Mouse (Mus musculus): ENCODE measurements around the gene Speer4e. TPM values are rescaled to one million over a fixed set of nuclear protein-coding genes. Genes with fewer than 3 reads are reported as not detected.
"Not testable (repeated sequence)": the region's sequence is repeated elsewhere in the genome, so short reads cannot be mapped to it uniquely, and the experiment has no call there.

Gene Speer4e
- polyA plus RNA-seq, 1 experiment from 2014 or later, result not detected

DNA sequence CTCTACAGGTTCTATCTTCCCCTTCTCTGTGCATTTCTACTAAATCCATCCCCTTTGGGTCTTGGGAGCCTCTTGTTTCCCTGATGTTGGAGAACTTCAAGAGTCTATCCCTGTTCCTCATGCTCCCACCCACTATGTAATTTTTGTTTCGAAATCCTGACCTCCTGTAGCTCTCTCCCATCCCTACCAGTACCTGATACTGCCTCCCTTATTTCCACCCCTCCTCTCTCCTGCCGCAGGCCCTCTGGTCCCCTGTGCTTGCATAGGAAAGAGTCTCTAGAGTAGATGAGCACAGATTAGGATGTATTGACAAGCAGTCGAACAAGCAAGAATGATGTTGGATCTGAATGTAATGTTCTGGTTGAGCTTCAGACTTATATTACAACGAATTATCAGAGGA is 7.3 kb upstream of the Speer4e start:
- WGBS, result 44% methylated on average over 4 of the region's 4 CpGs

DNA sequence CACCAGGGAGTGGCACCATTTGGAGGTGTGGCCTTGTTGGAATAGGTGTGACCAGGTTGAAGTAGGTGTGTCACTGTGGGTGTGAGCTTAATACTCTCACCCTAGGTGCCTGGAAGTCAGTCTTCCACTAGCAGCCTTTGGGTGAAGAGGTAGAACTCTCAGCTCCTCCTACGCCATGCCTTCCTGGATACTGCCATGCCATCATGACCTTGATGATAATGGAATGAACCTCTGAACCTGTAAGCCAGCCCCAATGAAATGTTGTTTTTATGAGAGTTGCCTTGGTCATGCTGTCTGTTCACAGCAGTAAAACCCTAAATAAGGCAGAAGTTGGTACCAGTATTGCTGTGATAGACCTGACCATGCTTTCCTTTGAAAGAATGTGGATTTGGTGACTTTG is 2.8 kb upstream of the Speer4e start:
- not testable (repeated sequence) for H3K36me3 ChIP-seq; H3K27me3 ChIP-seq (ENCODE audit: insufficient read depth, poor library complexity, severe bottlenecking); H3K9me3 ChIP-seq; H3K4me1 ChIP-seq; DNase-seq (ENCODE audit: low spot score); H3K27ac ChIP-seq; H3K4me3 ChIP-seq
- 90% methylated on average over 1 of the region's 1 CpGs for WGBS

More for the DNA sequence above, 7.3 kb upstream of the Speer4e start:
- H3K9me3 ChIP-seq; DNase-seq (ENCODE audit: low spot score); H3K36me3 ChIP-seq; H3K4me1 ChIP-seq; H3K27me3 ChIP-seq (ENCODE audit: insufficient read depth, poor library complexity, severe bottlenecking); H3K4me3 ChIP-seq; H3K27ac ChIP-seq: not testable (repeated sequence)

DNA sequence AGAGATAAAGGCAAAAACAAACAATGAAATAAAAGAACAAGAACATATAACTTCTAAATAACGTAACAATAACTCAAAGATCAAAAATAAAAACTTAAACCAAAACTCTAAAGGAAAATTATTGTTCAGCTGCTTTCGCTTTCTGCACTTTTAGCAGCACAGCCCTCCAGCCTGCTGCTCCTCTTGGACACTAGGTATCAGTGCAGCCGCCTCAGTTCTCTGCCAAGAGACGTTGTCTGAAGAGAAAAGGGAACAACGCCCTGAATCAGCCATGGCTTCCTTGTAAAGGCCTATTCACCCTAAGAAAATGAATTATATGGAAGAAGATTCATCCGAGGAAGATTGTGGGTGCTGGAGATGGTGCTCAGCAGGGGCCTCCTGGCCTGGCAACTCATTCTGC is 4.5 kb downstream of the Speer4e start:
- H3K4me3 ChIP-seq; H3K27me3 ChIP-seq (ENCODE audit: insufficient read depth, poor library complexity, severe bottlenecking); H3K4me1 ChIP-seq; H3K9me3 ChIP-seq; DNase-seq (ENCODE audit: low spot score); H3K27ac ChIP-seq; H3K36me3 ChIP-seq: not testable (repeated sequence)
- WGBS, result 71% methylated on average over 5 of the region's 6 CpGs

DNA sequence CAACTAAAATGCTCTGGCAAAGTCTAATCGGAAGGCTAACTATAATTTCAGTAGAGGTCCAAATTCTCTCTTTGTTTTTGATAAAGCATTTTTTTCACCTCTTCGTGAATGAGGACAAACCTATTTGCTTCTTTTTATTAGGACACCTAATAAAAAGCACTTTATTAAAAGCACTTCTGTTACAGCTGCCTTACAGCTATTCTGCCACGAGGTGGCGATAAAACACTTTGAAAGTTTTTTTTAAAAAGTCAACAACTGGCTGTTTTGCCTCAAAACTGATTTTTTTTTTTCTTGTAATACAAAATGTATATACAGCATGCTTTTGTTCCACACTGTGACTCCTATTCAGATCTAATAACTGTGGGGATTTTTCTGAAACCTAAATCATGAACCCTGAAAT is 11.2 kb downstream of the Speer4e start:
- not testable (repeated sequence) for H3K36me3 ChIP-seq; DNase-seq (ENCODE audit: low spot score); H3K9me3 ChIP-seq; H3K4me3 ChIP-seq; H3K4me1 ChIP-seq; H3K27me3 ChIP-seq (ENCODE audit: insufficient read depth, poor library complexity, severe bottlenecking); H3K27ac ChIP-seq
- WGBS, result 24% methylated on average over 4 of the region's 4 CpGs

DNA sequence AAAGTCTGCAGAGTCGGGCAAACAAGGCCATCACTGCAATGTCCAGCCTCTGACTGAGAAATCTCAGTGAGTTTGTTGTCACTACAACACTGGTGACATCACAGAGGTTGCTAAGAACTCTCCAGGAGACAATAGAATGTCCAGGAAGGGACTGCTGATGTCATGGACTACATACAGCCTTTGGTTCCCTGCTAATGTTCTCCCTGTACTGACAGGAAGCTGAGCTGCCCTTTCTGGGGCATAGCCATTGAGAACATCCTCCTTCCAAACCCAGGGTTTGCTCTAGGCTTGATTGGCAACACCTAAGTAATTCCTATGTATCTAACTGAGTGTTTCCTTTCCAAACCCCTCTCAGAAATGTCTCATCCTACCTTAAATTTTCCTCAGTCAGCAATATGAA is 23.4 kb downstream of the Speer4e start, which contains the start of gene Gm9758:
Gene Gm9758 (minus strand): TSS at position 101 of the 400 bp plus-strand sequence.
- not testable (repeated sequence) for H3K27ac ChIP-seq; H3K27me3 ChIP-seq (ENCODE audit: insufficient read depth, poor library complexity, severe bottlenecking); H3K36me3 ChIP-seq; H3K4me1 ChIP-seq; H3K9me3 ChIP-seq; DNase-seq (ENCODE audit: low spot score); H3K4me3 ChIP-seq
- 57% methylated on average over 1 of the region's 1 CpGs for WGBS

DNA sequence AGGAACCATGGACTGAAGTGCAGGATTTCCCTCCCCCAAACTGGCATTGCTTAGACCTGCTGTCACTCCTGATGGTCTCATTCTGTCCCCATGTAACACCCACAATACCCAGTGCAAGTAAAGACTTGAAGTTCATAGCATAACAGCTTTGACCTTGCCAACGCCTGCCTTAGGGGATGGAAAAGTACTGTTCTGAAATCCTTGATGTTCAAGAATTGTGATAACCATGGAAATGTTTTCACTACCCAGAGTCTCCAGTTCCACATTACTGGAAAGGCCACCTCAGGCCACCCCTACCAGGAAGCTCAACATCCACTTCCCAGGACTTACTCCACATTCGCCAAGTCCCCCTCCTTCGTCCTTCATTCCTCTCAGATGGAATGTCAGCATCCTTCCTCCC is 23.9 kb downstream of the Speer4e start:
- not testable (repeated sequence) for H3K27me3 ChIP-seq (ENCODE audit: insufficient read depth, poor library complexity, severe bottlenecking); DNase-seq (ENCODE audit: low spot score); H3K4me1 ChIP-seq; H3K4me3 ChIP-seq; H3K27ac ChIP-seq; H3K9me3 ChIP-seq; H3K36me3 ChIP-seq
- 71% methylated on average over 2 of the region's 3 CpGs for WGBS

DNA sequence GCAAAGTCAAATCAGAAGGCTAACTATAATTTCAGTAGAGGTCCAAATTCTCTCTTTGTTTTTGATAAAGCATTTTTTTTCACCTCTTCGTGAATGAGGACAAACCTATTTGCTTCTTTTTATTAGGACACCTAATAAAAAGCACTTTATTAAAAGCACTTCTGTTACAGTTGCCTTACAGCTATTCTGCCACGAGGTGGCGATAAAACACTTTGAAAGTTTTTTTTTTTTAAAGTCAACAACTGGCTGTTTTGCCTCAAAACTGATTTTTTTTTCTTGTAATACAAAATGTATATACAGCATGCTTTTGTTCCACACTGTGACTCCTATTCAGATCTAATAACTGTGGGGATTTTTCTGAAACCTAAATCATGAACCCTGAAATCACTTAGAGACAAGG is 34.7 kb downstream of the Speer4e start:
- H3K4me1 ChIP-seq; DNase-seq (ENCODE audit: low spot score); H3K27ac ChIP-seq; H3K4me3 ChIP-seq; H3K9me3 ChIP-seq; H3K36me3 ChIP-seq; H3K27me3 ChIP-seq (ENCODE audit: insufficient read depth, poor library complexity, severe bottlenecking): not testable (repeated sequence)
- 19% methylated on average over 3 of the region's 3 CpGs for WGBS

DNA sequence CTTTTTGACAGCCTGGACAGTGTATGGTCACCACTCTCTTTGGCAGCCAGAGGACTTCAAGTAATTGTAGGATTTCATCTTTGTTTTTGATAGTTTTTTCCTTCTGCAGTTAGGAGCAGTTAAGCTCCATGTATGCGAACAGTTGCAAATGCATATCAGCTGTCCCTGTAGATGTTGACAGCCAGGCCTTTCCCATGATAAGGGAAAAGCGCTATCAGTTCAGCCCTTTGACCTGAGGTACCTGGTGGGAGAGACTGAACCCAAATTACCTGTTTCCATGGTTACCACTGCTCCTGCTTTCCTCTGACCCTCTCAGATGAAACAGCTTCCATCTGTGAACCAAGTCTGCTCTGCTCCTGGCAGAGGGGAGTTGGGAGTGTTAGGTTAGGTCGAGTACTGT is 46.0 kb downstream of the Speer4e start:
- 0 out of 2 replicates have a peak, but pooled peaks cover 4% of the 10 kb centered on the region for H3K4me1 ChIP-seq
- DNase-seq (ENCODE audit: low spot score), result no peak
- H3K27me3 ChIP-seq (ENCODE audit: insufficient read depth, poor library complexity, severe bottlenecking), result no peaks in the 10 kb centered on the region
- H3K27ac ChIP-seq, result no peak overlapping the region
- WGBS, result 56% methylated on average over 3 of the region's 3 CpGs
- no peak overlapping the region for H3K4me3 ChIP-seq
- H3K36me3 ChIP-seq, result no peaks in the 10 kb centered on the region
- no peaks in the 10 kb centered on the region for H3K9me3 ChIP-seq

DNA sequence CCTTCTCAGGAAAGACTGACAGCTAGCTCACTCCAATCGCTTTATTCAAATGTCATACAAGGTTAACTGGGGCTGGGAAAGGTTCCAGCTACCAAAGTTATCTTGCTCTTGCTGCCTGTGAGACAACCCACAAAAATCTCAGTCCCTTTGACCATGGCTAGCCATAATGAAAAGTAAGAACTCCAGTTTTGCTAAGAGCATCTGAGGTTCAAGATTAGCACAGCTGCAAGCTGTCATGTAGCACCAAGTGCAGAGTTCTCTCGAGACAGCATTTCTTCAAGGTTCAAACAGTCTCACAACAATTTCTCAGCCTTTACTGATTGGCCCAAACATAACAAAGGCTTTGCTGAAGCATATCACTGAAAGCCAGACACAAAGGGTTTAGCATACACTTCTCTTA is 52.9 kb downstream of the Speer4e start:
- H3K4me1 ChIP-seq; H3K27me3 ChIP-seq (ENCODE audit: insufficient read depth, poor library complexity, severe bottlenecking); H3K9me3 ChIP-seq; H3K36me3 ChIP-seq; H3K27ac ChIP-seq; DNase-seq (ENCODE audit: low spot score); H3K4me3 ChIP-seq: not testable (repeated sequence)
- 50% methylated on average over 2 of the region's 2 CpGs for WGBS

Other genes starting within 250 kb of the Speer4e start
- gene Gm9758, start 23.5 kb downstream of the Speer4e start, polyA plus RNA-seq (2016; fragmentation: Nextera tagmentation; extraction: Ambion mirVana), result not detected in 2 replicates
- gene Gm10354, start 40.5 kb upstream of the Speer4e start, polyA plus RNA-seq (2016; fragmentation: Nextera tagmentation; extraction: Ambion mirVana), result not detected in 2 replicates
- not detected in 2 replicates for gene Gm17019, start 94.6 kb upstream of the Speer4e start, polyA plus RNA-seq (2016; fragmentation: Nextera tagmentation; extraction: Ambion mirVana)

All from heart, embryonic 10.5 days (tissue).